Mouse (Mus musculus) hindbrain, embryonic 14.5 days (tissue): ENCODE results near the gene Bbc3. TPM values are rescaled to one million over a fixed set of nuclear protein-coding genes. Genes with fewer than 3 reads are reported as not detected.

Source experiments
- ATAC-seq: fragments of 200-750 bp; cut with Nextera tagmentation; 2 replicates; pipeline ENCODE4 v1.8.0; 2017; ENCODE audit warnings: moderate number of reproducible peaks, mild to moderate bottlenecking, moderate TSS enrichment, moderate library complexity; ENCODE audit not compliant: low FRiP score
- DNase-seq: peaks from one replicate; pipeline ENCODE4 v3.0.0-alpha.2; 2015; ENCODE audit warnings: low spot score
- H3K27ac ChIP-seq: fragments of 300-500 bp; sonication (generic); 2 replicates; pipeline ENCODE4 v1.5.1; 2014; ENCODE audit warnings: mild to moderate bottlenecking, moderate library complexity
- H3K27me3 ChIP-seq: fragments of 300-500 bp; sonication (generic); 2 replicates; pipeline ENCODE4 v1.6.1; 2014; ENCODE audit warnings: mild to moderate bottlenecking, low read length, mixed read lengths; ENCODE audit not compliant: control insufficient read depth, insufficient read depth
- H3K36me3 ChIP-seq: fragments of 300-500 bp; sonication (generic); replicated peaks from 2 replicates; pipeline ENCODE4 v1.6.1; 2014; ENCODE audit not compliant: control insufficient read depth, insufficient read depth
- H3K4me1 ChIP-seq: fragments of 300-500 bp; sonication (generic); replicated peaks from 2 replicates; pipeline ENCODE4 v1.6.1; 2014; ENCODE audit warnings: antibody characterized with exemption, low read length, mixed read lengths; ENCODE audit not compliant: control insufficient read depth, insufficient read depth
- H3K4me2 ChIP-seq: fragments of 300-500 bp; sonication (generic); replicated peaks from 2 replicates; pipeline ENCODE4 v1.6.1; 2014; ENCODE audit warnings: mild to moderate bottlenecking, moderate library complexity
- H3K4me3 ChIP-seq: fragments of 300-500 bp; sonication (generic); replicated peaks from 2 replicates; pipeline ENCODE4 v1.5.1; 2014; ENCODE audit warnings: mild to moderate bottlenecking, low read length
- H3K9ac ChIP-seq: fragments of 300-500 bp; sonication (generic); 2 replicates; pipeline ENCODE4 v1.6.1; 2014
- H3K9me3 ChIP-seq: fragments of 300-500 bp; sonication (generic); 2 replicates; pipeline ENCODE4 v1.6.1; 2016; ENCODE audit warnings: low read length; ENCODE audit not compliant: control insufficient read depth
- WGBS: fragments of 180-500 bp; shearing (Covaris S2); extraction: QIAGEN DNeasy Blood & Tissue Kit; methylation state at CpG from one replicate; pipeline ENCODE4 v1.1.7; 2014; 5-methylcytosine and 5-hydroxymethylcytosine counted together
- polyA plus RNA-seq: library from polyadenylated mRNA; unstranded; fragments of >200 nt; fragmentation: Nextera tagmentation; extraction: Ambion mirVana; gene quantifications from 2 replicates; pipeline ENCODE4 v1.2.1, GENCODE M21; 2014

Gene Bbc3
- polyA plus RNA-seq, 1 experiment from 2014 or later: 20.3 TPM

- peaks cover 33% of the 10 kb centered on the region for H3K36me3 ChIP-seq
- ATAC-seq: peak; percentile 86
- H3K4me2 ChIP-seq: peak within 1 kb of the TSS; percentile 87
- peak within 1 kb of the TSS; percentile 89 for H3K4me3 ChIP-seq
- H3K9ac ChIP-seq: peak within 1 kb of the TSS; percentile 92
- no peaks in the 10 kb centered on the region for H3K9me3 ChIP-seq
- peaks cover 25% of the 10 kb centered on the region for H3K4me1 ChIP-seq
- WGBS: under 1% methylated on average over 46 of the region's 49 CpGs
- H3K27me3 ChIP-seq: no peaks in the 10 kb centered on the region
- peak within 1 kb of the TSS; percentile 95 for H3K27ac ChIP-seq
- DNase-seq: peak; percentile 89
Measured at GRCm38 (mm10) chr7:16273081-16273765, 35.0 kb upstream of the Bbc3 start, which contains the start of gene Inafm1. Gene Inafm1 (minus strand): TSS chr7:16273617.

- peak; percentile 62 for DNase-seq
Measured at GRCm38 (mm10) chr7:16273766-16274140, 34.4 kb upstream of the Bbc3 start.

GRCm38 (mm10) chr7:16274922-16275890 lies 33.0 kb upstream of the Bbc3 start:
- Histone ChIP-seq H3K9ac (no peak overlapping the region), H3K36me3 (peaks cover 47% of the 10 kb centered on the region), H3K27ac (no peak overlapping the region), H3K9me3 (no peaks in the 10 kb centered on the region), H3K4me2 (no peak overlapping the region), H3K4me1 (peaks cover 25% of the 10 kb centered on the region), H3K27me3 (no peaks in the 10 kb centered on the region), H3K4me3 (no peak overlapping the region)
- DNase-seq (no peak), ATAC-seq (no peak)
- WGBS: 90% methylated on average over 10 of the region's 10 CpGs

More at GRCm38 (mm10) chr7:16273766-16274140, 34.4 kb upstream of the Bbc3 start:
- H3K27me3 ChIP-seq: no peaks in the 10 kb centered on the region
- H3K4me3 ChIP-seq: peak overlapping the region; percentile 89
- peak; percentile 67 for ATAC-seq
- peak overlapping the region; percentile 92 for H3K9ac ChIP-seq
- peak overlapping the region; percentile 87 for H3K4me2 ChIP-seq
- peak overlapping the region; percentile 95 for H3K27ac ChIP-seq
- 0% methylated on average over 18 of the region's 18 CpGs for WGBS
- peaks cover 35% of the 10 kb centered on the region for H3K36me3 ChIP-seq
- peaks cover 25% of the 10 kb centered on the region for H3K4me1 ChIP-seq
- H3K9me3 ChIP-seq: no peaks in the 10 kb centered on the region

GRCm38 (mm10) chr7:16280721-16281120 lies 27.5 kb upstream of the Bbc3 start:
- no peak overlapping the region for H3K4me2 ChIP-seq
- peaks cover 6% of the 10 kb centered on the region for H3K4me1 ChIP-seq
- WGBS: 90% methylated on average over 11 of the region's 11 CpGs
- ATAC-seq (no peak), DNase-seq (no peak)
- H3K9ac ChIP-seq: no peak overlapping the region
- H3K36me3 ChIP-seq: peaks cover 77% of the 10 kb centered on the region
- H3K27me3 ChIP-seq: no peaks in the 10 kb centered on the region
- H3K9me3 ChIP-seq: no peaks in the 10 kb centered on the region
- no peak overlapping the region for H3K4me3 ChIP-seq
- no peak overlapping the region for H3K27ac ChIP-seq

- no peak for DNase-seq
- 87% methylated on average over 13 of the region's 13 CpGs for WGBS
- no peaks in the 10 kb centered on the region for H3K9me3 ChIP-seq
- H3K27ac ChIP-seq: no peak overlapping the region
- peaks cover 8% of the 10 kb centered on the region for H3K4me1 ChIP-seq
- no peak overlapping the region for H3K4me3 ChIP-seq
- H3K27me3 ChIP-seq: no peaks in the 10 kb centered on the region
- H3K36me3 ChIP-seq: peaks cover 61% of the 10 kb centered on the region
- no peak for ATAC-seq
- H3K9ac ChIP-seq: no peak overlapping the region
- no peak overlapping the region for H3K4me2 ChIP-seq
Measured at GRCm38 (mm10) chr7:16282334-16282733, 25.9 kb upstream of the Bbc3 start.

- Histone ChIP-seq H3K36me3 (peaks cover 48% of the 10 kb centered on the region), H3K9ac (no peak overlapping the region), H3K27me3 (no peaks in the 10 kb centered on the region), H3K4me1 (peaks cover 8% of the 10 kb centered on the region), H3K4me3 (no peak overlapping the region), H3K27ac (no peak overlapping the region), H3K9me3 (no peaks in the 10 kb centered on the region), H3K4me2 (no peak overlapping the region)
- 90% methylated on average over 8 of the region's 8 CpGs for WGBS
- DNase-seq: no peak
- no peak for ATAC-seq
Measured at GRCm38 (mm10) chr7:16284001-16284400, 24.2 kb upstream of the Bbc3 start.

- 75% methylated on average over 9 of the region's 9 CpGs for WGBS
- H3K27ac ChIP-seq: no peak overlapping the region
- no peak for ATAC-seq
- peaks cover 8% of the 10 kb centered on the region for H3K4me1 ChIP-seq
- H3K36me3 ChIP-seq: peaks cover 41% of the 10 kb centered on the region
- no peaks in the 10 kb centered on the region for H3K9me3 ChIP-seq
- peak overlapping the region; percentile 42 for H3K4me2 ChIP-seq
- 0 out of 2 replicates have a peak overlapping the region, but pooled peaks have one; percentile 65 for H3K4me3 ChIP-seq
- no peaks in the 10 kb centered on the region for H3K27me3 ChIP-seq
- no peak for DNase-seq
- no peak overlapping the region for H3K9ac ChIP-seq
Measured at GRCm38 (mm10) chr7:16284904-16285303, 23.3 kb upstream of the Bbc3 start.

- ATAC-seq: peak; percentile 53
Measured at GRCm38 (mm10) chr7:16285450-16286025, 22.7 kb upstream of the Bbc3 start.

More at GRCm38 (mm10) chr7:16285450-16286025, 22.7 kb upstream of the Bbc3 start:
- Histone ChIP-seq H3K27ac (0 out of 2 replicates have a peak overlapping the region, but pooled peaks have one; percentile 93), H3K36me3 (peaks cover 35% of the 10 kb centered on the region), H3K27me3 (no peaks in the 10 kb centered on the region), H3K9ac (no peak overlapping the region), H3K4me3 (peak overlapping the region; percentile 65), H3K9me3 (no peaks in the 10 kb centered on the region), H3K4me2 (peak overlapping the region; percentile 42), H3K4me1 (peaks cover 8% of the 10 kb centered on the region)
- no peak for DNase-seq
- 4% methylated on average over 14 of the region's 14 CpGs for WGBS
